In the genomic region with DNA sequence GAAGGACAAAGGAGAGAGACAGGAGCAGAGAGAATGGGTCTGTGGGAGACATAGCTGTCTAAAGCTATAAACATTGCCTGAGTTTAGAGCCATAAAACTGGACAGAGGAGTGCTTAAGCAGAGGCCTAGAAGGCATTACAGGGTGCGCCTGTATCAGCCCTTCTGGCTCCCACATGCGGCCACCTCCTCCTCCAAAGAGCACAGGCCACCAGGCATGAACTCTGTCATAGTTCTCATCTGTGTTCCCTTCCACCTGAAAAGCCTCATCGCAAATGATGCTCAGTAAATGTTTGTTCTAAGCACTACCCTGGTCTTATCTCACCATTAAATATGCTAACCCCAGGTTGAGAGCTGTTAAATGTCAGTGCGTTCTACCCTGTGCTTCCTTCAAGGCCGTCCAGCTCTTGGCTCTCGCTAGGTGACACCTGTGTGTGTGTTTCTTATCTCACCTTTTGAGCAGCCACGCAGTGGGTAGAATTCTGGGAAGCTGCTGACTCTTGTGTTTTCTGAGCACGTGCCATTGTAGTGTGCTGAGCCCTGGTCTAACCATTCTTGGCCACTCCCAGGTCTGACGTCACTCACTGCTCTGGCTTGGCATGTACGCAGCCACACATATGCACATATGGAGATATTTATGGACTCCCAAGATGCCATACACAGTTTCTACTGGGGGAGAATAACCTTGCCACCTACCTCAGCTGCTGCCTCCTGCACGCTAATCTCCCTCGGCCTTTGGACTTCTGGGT, we compare ENCODE assay signal across 9 mouse cellular contexts. TPM values are rescaled to one million over a fixed set of nuclear protein-coding genes. Genes with fewer than 3 reads are reported as not detected.
DNase-seq lines count a peak whose midpoint lies in the region; ATAC-seq and TF ChIP-seq lines count a peak whose summit lies in the region.
"Had no signal": no experiment of that assay in that cellular context is flagged by ENCODE, and none has a peak within 500 bp of the region (broad histone marks: within the 10 kb centered on the region; RNA-seq: fewer than 3 reads in every experiment).

No protein-coding gene starts in this region.

- H3K9ac ChIP-seq in heart, postnatal 0 days (replicated peaks; ENCODE audit: low read depth, low read length) = no peak overlapping the region
- H3K9ac ChIP-seq in embryonic facial prominence, embryonic 12.5 days = no peak overlapping the region
- no peak overlapping the region for H3K9ac ChIP-seq in limb, embryonic 15.5 days
- H3K9ac ChIP-seq in stomach, embryonic 14.5 days (replicated peaks; ENCODE audit: low read depth, low read length) = no peak overlapping the region
- H3K9ac ChIP-seq: forebrain, embryonic 15.5 days had no signal

- TF ChIP-seq CTCF in heart, postnatal 0 days (IDR thresholded peaks at IDR 0.05; ENCODE audit: low read depth) = no peak

- H3K9me3 ChIP-seq in heart, postnatal 0 days (replicated peaks; ENCODE audit: control insufficient read depth, low read length) = no peaks in the 10 kb centered on the region
- H3K9me3 ChIP-seq in embryonic facial prominence, embryonic 12.5 days = no peaks in the 10 kb centered on the region
- no peaks in the 10 kb centered on the region for H3K9me3 ChIP-seq in limb, embryonic 15.5 days
- H3K9me3 ChIP-seq in stomach, embryonic 14.5 days (ENCODE audit: control insufficient read depth, low read depth, low read length) = no peaks in the 10 kb centered on the region
- H3K9me3 ChIP-seq: forebrain, embryonic 15.5 days had no signal

- 42% methylated on average over 12 of the region's 12 CpGs for WGBS in heart, postnatal 0 days
- WGBS in embryonic facial prominence, embryonic 12.5 days = 70% methylated on average over 12 of the region's 12 CpGs
- WGBS in limb, embryonic 15.5 days = 63% methylated on average over 12 of the region's 12 CpGs
- WGBS in stomach, embryonic 14.5 days = 64% methylated on average over 12 of the region's 12 CpGs

- no peak overlapping the region for H3K4me3 ChIP-seq in heart, postnatal 0 days (ENCODE audit: low read depth, low read length)
- H3K4me3 ChIP-seq in embryonic facial prominence, embryonic 12.5 days = no peak overlapping the region
- no peak overlapping the region for H3K4me3 ChIP-seq in limb, embryonic 15.5 days
- H3K4me3 ChIP-seq in stomach, embryonic 14.5 days (ENCODE audit: low read depth, low read length) = no peak overlapping the region
- H3K4me3 ChIP-seq: forebrain, embryonic 15.5 days had no signal

- no peaks in the 10 kb centered on the region for H3K27me3 ChIP-seq in heart, postnatal 0 days (ENCODE audit: control insufficient read depth, insufficient read depth, low read length)
- no peaks in the 10 kb centered on the region for H3K27me3 ChIP-seq in embryonic facial prominence, embryonic 12.5 days
- H3K27me3 ChIP-seq in limb, embryonic 15.5 days = no peaks in the 10 kb centered on the region
- no peaks in the 10 kb centered on the region for H3K27me3 ChIP-seq in stomach, embryonic 14.5 days (ENCODE audit: control insufficient read depth, insufficient read depth, low read length)
- H3K27me3 ChIP-seq: forebrain, embryonic 15.5 days had no signal

- no peak for TF ChIP-seq EP300 in heart, postnatal 0 days (IDR thresholded peaks at IDR 0.05; ENCODE audit: low read depth)

- ATAC-seq in heart, postnatal 0 days (ENCODE audit: insufficient read depth, low read depth) = peak; percentile 56
- 0 out of 2 replicates have a peak, but pooled peaks have one; percentile 47 for ATAC-seq in embryonic facial prominence, embryonic 12.5 days (ENCODE audit: insufficient number of reproducible peaks, insufficient read depth, low FRiP score, low TSS enrichment)
- peak; percentile 66; the same call in 1 of the 2 replicates for ATAC-seq in limb, embryonic 15.5 days (ENCODE audit: insufficient number of reproducible peaks, low FRiP score, low TSS enrichment, low read depth)
- ATAC-seq in stomach, embryonic 14.5 days (ENCODE audit: insufficient number of reproducible peaks, insufficient read depth, low FRiP score, low read depth) = peak; percentile 89
- ATAC-seq: forebrain, embryonic 15.5 days had no signal

- peak; percentile 43 for DNase-seq in heart, postnatal 0 days (ENCODE audit: low spot score)
- DNase-seq in heart, postnatal 36 days = no peak
- DNase-seq in ovary, adult 18-20 months (ENCODE audit: low spot score) = no peak
- DNase-seq in right cerebral cortex, adult 18-20 months = no peak

- H3K4me2 ChIP-seq in heart, postnatal 0 days (ENCODE audit: low read depth, low read length) = no peak overlapping the region
- H3K4me2 ChIP-seq in embryonic facial prominence, embryonic 12.5 days (replicated peaks) = no peak overlapping the region
- H3K4me2 ChIP-seq in limb, embryonic 15.5 days = no peak overlapping the region
- H3K4me2 ChIP-seq in stomach, embryonic 14.5 days (replicated peaks; ENCODE audit: low read depth, low read length) = peak overlapping the region; percentile 22; the same call in 1 of the 2 replicates
- H3K4me2 ChIP-seq: forebrain, embryonic 15.5 days; midbrain, embryonic 11.5 days had no signal

- intact Hi-C loops in heart, postnatal 36 days (cut with DNase I) = no loop called here

- H3K36me3 ChIP-seq in heart, postnatal 0 days (replicated peaks; ENCODE audit: control insufficient read depth, insufficient read depth, low read length) = peaks cover 6% of the 10 kb centered on the region; the same call in 1 of the 2 replicates
- peaks cover 7% of the 10 kb centered on the region; the same call in 1 of the 2 replicates for H3K36me3 ChIP-seq in embryonic facial prominence, embryonic 12.5 days
- H3K36me3 ChIP-seq in limb, embryonic 15.5 days = peaks cover 5% of the 10 kb centered on the region; the same call in 1 of the 2 replicates
- no peaks in the 10 kb centered on the region for H3K36me3 ChIP-seq in stomach, embryonic 14.5 days (ENCODE audit: control insufficient read depth, insufficient read depth, low read length)
- H3K36me3 ChIP-seq: forebrain, embryonic 15.5 days had no signal

- peaks cover 62% of the 10 kb centered on the region for H3K4me1 ChIP-seq in heart, postnatal 0 days (ENCODE audit: control insufficient read depth, insufficient read depth)
- peaks cover 34% of the 10 kb centered on the region for H3K4me1 ChIP-seq in embryonic facial prominence, embryonic 12.5 days
- H3K4me1 ChIP-seq in limb, embryonic 15.5 days = peaks cover 56% of the 10 kb centered on the region
- peaks cover 29% of the 10 kb centered on the region for H3K4me1 ChIP-seq in stomach, embryonic 14.5 days (ENCODE audit: control insufficient read depth, insufficient read depth, low read length)

- H3K27ac ChIP-seq in heart, postnatal 0 days (ENCODE audit: low read depth) = peak overlapping the region; percentile 62
- H3K27ac ChIP-seq in embryonic facial prominence, embryonic 12.5 days = peak overlapping the region; percentile 37; the same call in 1 of the 2 replicates
- H3K27ac ChIP-seq in limb, embryonic 15.5 days = peak overlapping the region; percentile 67
- peak overlapping the region; percentile 83 for H3K27ac ChIP-seq in stomach, embryonic 14.5 days (ENCODE audit: low read length)
- H3K27ac ChIP-seq: forebrain, embryonic 15.5 days had no signal

RNA-seq across cellular contexts. Expression of a gene that starts 37.4 kb away (rescaled TPM):
- total RNA-seq in heart, postnatal 0 days (2014; rRNA removed; ENCODE audit: low replicate concordance) = 288 and 337 TPM in 2 replicates
- 136 and 137 TPM in 2 replicates for polyA plus RNA-seq in heart, postnatal 0 days (2015; fragmentation: Nextera tagmentation; extraction: Ambion mirVana)
- 100 to 1,000 TPM; 248 to 254 TPM for total RNA-seq in heart, postnatal 36 days (2021)
- polyA plus RNA-seq in embryonic facial prominence, embryonic 12.5 days (2016; fragmentation: Nextera tagmentation; extraction: Ambion mirVana) = 93.2 and 93.6 TPM in 2 replicates
- 163 and 180 TPM in 2 replicates for polyA plus RNA-seq in limb, embryonic 15.5 days (2015; fragmentation: Nextera tagmentation; extraction: Ambion mirVana)
- polyA plus RNA-seq in stomach, embryonic 14.5 days (2014; fragmentation: Nextera tagmentation; extraction: Ambion mirVana) = 119 and 134 TPM in 2 replicates
